Mouse (Mus musculus) liver, embryonic 14.5 days (tissue): ENCODE measurements at regions not wholly inside any gene's neighbourhood (a gene's known extent, or its start where the extent isn't known, plus 50 kb on each side); places are given as distances from the start of the nearest gene placed in this dataset.

Experiments
- CTCF ChIP-seq: IDR thresholded peaks from 2 replicates; pipeline ENCODE4 v1.5.1; 2016; ENCODE audit warnings: antibody characterized with exemption, low read depth, control low read depth
- EP300 ChIP-seq: IDR thresholded peaks from 2 replicates; pipeline ENCODE4 v1.6.1; 2016; ENCODE audit warnings: antibody characterized with exemption, low read depth

DNA sequence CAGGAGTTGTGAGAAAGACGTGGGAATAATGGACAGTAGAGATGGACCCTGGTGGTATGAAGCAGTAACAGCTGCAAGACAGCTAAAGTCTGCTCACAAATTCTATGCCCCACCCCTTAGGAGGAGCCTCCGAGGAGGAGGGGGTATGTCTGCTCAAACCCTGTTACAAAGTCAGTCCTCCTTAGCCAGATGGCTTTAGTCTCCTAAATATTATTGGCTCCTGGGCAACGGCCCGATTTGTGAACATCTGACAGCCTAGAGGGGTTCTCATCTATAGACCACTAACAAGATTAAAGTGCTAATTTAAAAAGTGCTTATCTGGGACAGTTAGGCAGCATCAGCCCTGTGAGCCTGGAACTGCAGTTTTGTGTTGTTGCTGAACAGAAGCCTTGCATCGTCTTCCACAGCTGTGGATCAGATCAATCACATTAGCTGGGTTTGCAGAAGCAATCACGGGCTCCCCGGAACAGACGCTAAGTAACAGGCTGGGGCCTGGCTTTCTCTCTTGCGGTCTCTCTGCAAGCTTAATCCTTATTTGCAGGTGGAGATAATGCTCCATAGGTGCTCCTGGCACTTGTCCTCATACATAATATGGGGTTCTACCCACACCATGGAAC is 339.3 kb downstream of the Rnf144a start:
- no peak for TF ChIP-seq CTCF
- TF ChIP-seq EP300 = no peak
